Mouse (Mus musculus) small intestine, adult 10 weeks (tissue): Measurements from ENCODE around the gene 1500011B03Rik. TPM values are rescaled to one million over a fixed set of nuclear protein-coding genes. Genes with fewer than 3 reads are reported as not detected.

ENCODE experiments used
- polyA plus RNA-seq: library from polyadenylated mRNA; stranded (reverse); fragments of 350-450 nt; fragmentation: Illumina TruSeq; extraction: RNeasy Lipid Tissue Mini Kit (QIAGEN cat#74804); gene quantifications from one replicate; pipeline ENCODE4 v1.2.3, GENCODE M21; 2014; ENCODE audit warnings: low replicate concordance

Gene 1500011B03Rik
- 14.9 TPM for polyA plus RNA-seq

GRCm38 (mm10) chr5:114822796-114823688, at the start of gene 1500011B03Rik:
Gene 1500011B03Rik, minus strand, starts transcription at chr5:114823468.

GRCm38 (mm10) chr5:114858582-114858981, 35.3 kb upstream of the 1500011B03Rik start, which contains the start of gene Gm9936:
Gene Gm9936, minus strand, starts transcription at chr5:114858682.

GRCm38 (mm10) chr5:114853364-114853763, 30.1 kb upstream of the 1500011B03Rik start, which contains the start of gene 4930519G04Rik:
Gene 4930519G04Rik, plus strand, starts transcription at chr5:114853664.

GRCm38 (mm10) chr5:114775056-114775979, 48.0 kb downstream of the 1500011B03Rik start, which contains the start of gene Git2:
Gene Git2, minus strand, starts transcription at chr5:114775517.

GRCm38 (mm10) chr5:114774403-114775051, 48.7 kb downstream of the 1500011B03Rik start, which contains the start of gene Ankrd13a:
Gene Ankrd13a, plus strand, starts transcription at chr5:114774677.

Other genes with a start within 250 kb of the 1500011B03Rik start
- gene Trpv4, start 165.0 kb downstream of the 1500011B03Rik start, polyA plus RNA-seq, result not detected
- gene Gltp, start 132.5 kb downstream of the 1500011B03Rik start, polyA plus RNA-seq, result 36.0 TPM
- 0.82 TPM for gene Tchp, start 115.7 kb downstream of the 1500011B03Rik start, polyA plus RNA-seq
- gene Ankrd13a, start 48.8 kb downstream of the 1500011B03Rik start, polyA plus RNA-seq, result 87.8 TPM
- 9.3 TPM for gene Git2, start 48.0 kb downstream of the 1500011B03Rik start, polyA plus RNA-seq
- not detected for gene 4930519G04Rik, start 30.2 kb upstream of the 1500011B03Rik start, polyA plus RNA-seq
- gene Gm9936, start 35.2 kb upstream of the 1500011B03Rik start, polyA plus RNA-seq, result not detected
- gene Oasl2, start 73.5 kb upstream of the 1500011B03Rik start, polyA plus RNA-seq, result 113 TPM
- gene Oasl1, start 99.8 kb upstream of the 1500011B03Rik start, polyA plus RNA-seq, result 8.4 TPM
- 0.41 TPM for gene 2210016L21Rik, start 118.7 kb upstream of the 1500011B03Rik start, polyA plus RNA-seq
- not detected for gene Hnf1a, start 147.6 kb upstream of the 1500011B03Rik start, polyA plus RNA-seq
- 60.7 TPM for gene Sppl3, start 187.7 kb upstream of the 1500011B03Rik start, polyA plus RNA-seq